Mouse (Mus musculus): ENCODE data around the gene Fpgs. TPM values are rescaled to one million over a fixed set of nuclear protein-coding genes. Genes with fewer than 3 reads are reported as not detected.

The Fpgs gene
- total and polyA plus RNA-seq, 3 experiments = 40.0 to 73.9 TPM; not detected in 1

DNA sequence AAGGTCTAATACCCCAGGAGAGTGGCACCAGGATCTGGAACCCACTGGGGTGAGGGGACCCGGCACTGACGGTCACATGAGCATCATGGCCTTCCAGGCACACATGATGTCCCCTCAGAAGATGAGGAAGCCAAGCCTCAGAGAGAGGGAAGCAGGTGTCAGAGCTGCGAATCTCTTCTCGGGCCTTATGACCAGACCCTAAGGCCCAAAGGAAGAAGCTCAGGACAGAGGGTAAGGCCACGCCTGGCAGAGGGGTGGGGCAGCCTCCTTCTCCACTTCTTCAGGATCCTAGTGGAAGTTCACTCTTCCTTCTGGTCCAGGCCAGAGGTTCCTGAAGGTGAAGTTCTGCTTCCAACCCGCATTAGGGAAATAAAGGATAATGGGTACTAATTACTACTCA, 28.8 kb upstream of the Fpgs start:
- H3K27ac ChIP-seq (ENCODE audit: control insufficient read depth, low read depth, low read length) = no peak overlapping the region
- H3K9me3 ChIP-seq (replicated peaks; ENCODE audit: insufficient read depth, low read length) = no peaks in the 10 kb centered on the region
- no peaks in the 10 kb centered on the region for H3K36me3 ChIP-seq (ENCODE audit: control insufficient read depth in 1 of 2, insufficient read depth in 2 of 2, low read length in 2 of 2)
- H3K4me1 ChIP-seq (ENCODE audit: control insufficient read depth in 1 of 2, insufficient read depth in 2 of 2, low read length in 2 of 2) = no peaks in the 10 kb centered on the region
- DNase-seq (ENCODE audit: low read depth, low spot score) = no peak
- no peaks in the 10 kb centered on the region; a peak in 1 of 4 replicates for H3K27me3 ChIP-seq (ENCODE audit: control insufficient read depth in 1 of 2, insufficient read depth in 2 of 2, low read length in 2 of 2)
- H3K79me2 ChIP-seq (ENCODE audit: control insufficient read depth, insufficient read depth, low read length, poor library complexity) = no peaks in the 10 kb centered on the region
- no peak overlapping the region for H3K4me3 ChIP-seq (ENCODE audit: control insufficient read depth in 1 of 2, insufficient read depth in 1 of 2, low read depth in 2 of 2, low read length in 2 of 2)
- no peak overlapping the region for H3K9ac ChIP-seq (ENCODE audit: control insufficient read depth, low read depth, low read length, poor library complexity, severe bottlenecking)
- no peak for TF ChIP-seq TBP (IDR thresholded peaks at IDR 0.05; ENCODE audit: low read depth, low read length)
- no peak for TF ChIP-seq RAD21 (IDR thresholded peaks at IDR 0.05; ENCODE audit: low read depth, low read length)
- TF ChIP-seq NELFE (IDR thresholded peaks at IDR 0.05; ENCODE audit: low read depth, low read length) = no peak
- TF ChIP-seq CTCF (IDR thresholded peaks at IDR 0.05 in 2 of 3, conservative IDR thresholded peaks at IDR 0.05 in 1 of 3; ENCODE audit: control insufficient read depth in 1 of 3, insufficient read depth in 1 of 3, low read depth in 2 of 3, low read length in 3 of 3, poor library complexity in 1 of 3, severe bottlenecking in 1 of 3) = no peak
- TF ChIP-seq KAT2A (conservative IDR thresholded peaks at IDR 0.05; ENCODE audit: low read depth, low read length) = no peak
- TF ChIP-seq CHD2 (IDR thresholded peaks at IDR 0.05; ENCODE audit: low read length) = no peak
- no peak for TF ChIP-seq MXI1 (IDR thresholded peaks at IDR 0.05; ENCODE audit: low read depth, low read length)
- no peak for TF ChIP-seq UBTF (IDR thresholded peaks at IDR 0.05; ENCODE audit: borderline replicate concordance, insufficient read depth, low read depth, low read length)
- TF ChIP-seq USF1 (IDR thresholded peaks at IDR 0.05; ENCODE audit: low read depth, low read length) = no peak
- TF ChIP-seq SMC3 (IDR thresholded peaks at IDR 0.05; ENCODE audit: low read depth, low read length) = no peak
- TF ChIP-seq JUND (IDR thresholded peaks at IDR 0.05; ENCODE audit: low read depth, low read length) = no peak
- no peak for TF ChIP-seq RCOR1 (IDR thresholded peaks at IDR 0.05; ENCODE audit: low read depth, low read length)
- TF ChIP-seq POLR2AphosphoS2 (IDR thresholded peaks at IDR 0.05; ENCODE audit: low read length) = no peak
- TF ChIP-seq ELF1 (IDR thresholded peaks at IDR 0.05; ENCODE audit: low read depth, low read length) = no peak
- TF ChIP-seq TCF12 (IDR thresholded peaks at IDR 0.05; ENCODE audit: low read depth, low read length) = no peak
- TF ChIP-seq HCFC1 (IDR thresholded peaks at IDR 0.05; ENCODE audit: low read depth, low read length) = no peak
- TF ChIP-seq MEF2A (IDR thresholded peaks at IDR 0.05; ENCODE audit: extremely low read depth, insufficient replicate concordance, low read depth, low read length, poor library complexity, severe bottlenecking) = no peak
- TF ChIP-seq TAL1 (IDR thresholded peaks at IDR 0.05; ENCODE audit: low read length) = no peak
- TF ChIP-seq CHD1 (IDR thresholded peaks at IDR 0.05; ENCODE audit: low read depth, low read length) = no peak
- no peak for TF ChIP-seq POLR2A (IDR thresholded peaks at IDR 0.05; ENCODE audit: control insufficient read depth in 1 of 2, insufficient read depth in 1 of 2, low read depth in 1 of 2, low read length in 2 of 2, poor library complexity in 1 of 2)

DNA sequence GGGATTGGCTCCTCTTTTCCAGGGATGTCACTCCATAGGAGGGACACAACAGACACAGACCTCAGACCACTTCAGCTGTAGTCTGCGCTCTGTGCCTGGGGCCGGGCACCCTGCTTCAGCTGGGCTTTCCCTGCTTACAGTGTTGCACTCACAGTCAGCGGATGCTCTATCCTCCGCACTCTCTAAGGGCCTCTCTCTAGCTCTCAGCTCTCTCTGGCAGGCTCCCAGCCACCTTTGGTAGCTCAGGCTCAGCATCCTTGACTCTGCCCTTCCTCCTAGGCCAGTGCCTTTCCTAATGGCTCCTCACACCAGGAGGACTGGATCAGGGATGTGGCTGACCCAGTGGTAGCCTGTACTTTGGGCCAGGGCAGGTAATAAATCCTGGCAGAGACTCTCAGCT, 28.0 kb upstream of the Fpgs start:
- Histone ChIP-seq H3K36me3 (ENCODE audit: control insufficient read depth in 1 of 2, insufficient read depth in 2 of 2, low read length in 2 of 2) (no peaks in the 10 kb centered on the region), H3K9ac (ENCODE audit: control insufficient read depth, low read depth, low read length, poor library complexity, severe bottlenecking) (no peak overlapping the region), H3K9me3 (replicated peaks; ENCODE audit: insufficient read depth, low read length) (no peaks in the 10 kb centered on the region), H3K27ac (ENCODE audit: control insufficient read depth, low read depth, low read length) (no peak overlapping the region), H3K4me3 (ENCODE audit: control insufficient read depth in 1 of 2, insufficient read depth in 1 of 2, low read depth in 2 of 2, low read length in 2 of 2) (no peak overlapping the region), H3K79me2 (ENCODE audit: control insufficient read depth, insufficient read depth, low read length, poor library complexity) (no peaks in the 10 kb centered on the region), H3K4me1 (ENCODE audit: control insufficient read depth in 1 of 2, insufficient read depth in 2 of 2, low read length in 2 of 2) (peaks cover 0 to 3% of the 10 kb centered on the region in 2 experiments; a peak in 1 of 4 replicates), H3K27me3 (ENCODE audit: control insufficient read depth in 1 of 2, insufficient read depth in 2 of 2, low read length in 2 of 2) (no peaks in the 10 kb centered on the region; a peak in 1 of 4 replicates)
- TF ChIP-seq NELFE (IDR thresholded peaks at IDR 0.05; ENCODE audit: low read depth, low read length) (no peak), UBTF (IDR thresholded peaks at IDR 0.05; ENCODE audit: borderline replicate concordance, insufficient read depth, low read depth, low read length) (no peak), RCOR1 (IDR thresholded peaks at IDR 0.05; ENCODE audit: low read depth, low read length) (no peak)
- DNase-seq (ENCODE audit: low read depth, low spot score) = no peak

Data from MEL (cell line).